In the genomic region with DNA sequence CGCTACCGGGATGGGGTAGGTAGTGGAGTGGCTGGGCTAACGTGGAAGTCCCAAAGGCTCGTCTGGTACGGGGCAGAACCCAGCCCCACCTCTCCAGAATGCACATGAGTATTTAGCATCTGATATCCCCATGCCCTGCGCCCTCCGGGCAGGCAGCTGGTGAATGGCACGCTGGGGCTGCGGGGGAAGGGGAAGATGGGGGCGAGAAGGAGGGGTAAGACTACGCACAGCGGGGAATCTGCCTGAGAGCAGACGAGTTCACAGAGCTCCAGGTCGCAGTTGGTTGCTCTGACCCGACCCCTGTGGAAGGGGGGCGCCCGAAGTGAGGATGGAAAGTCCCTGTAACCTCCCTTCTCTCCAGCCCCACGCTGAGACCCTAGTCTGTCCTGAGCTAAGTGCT, we compare ENCODE assay signal across 8 mouse cellular contexts. TPM values are rescaled to one million over a fixed set of nuclear protein-coding genes. Genes with fewer than 3 reads are reported as not detected.
A peak's percentile ranks its signal among the peaks of the same experiment; 100 is the strongest.
DNase-seq lines count a peak whose midpoint lies in the region; ATAC-seq and TF ChIP-seq lines count a peak whose summit lies in the region.

No protein-coding gene starts in this region.

- peak overlapping the region; percentile 40 for H3K4me2 ChIP-seq in liver, embryonic 12.5 days
- peak overlapping the region; percentile 49 for H3K4me2 ChIP-seq in stomach, embryonic 15.5 days

- DNase-seq in liver, adult 2 months (ENCODE audit: extremely low read depth, low read depth, low spot score): no peak
- no peak for DNase-seq in liver
- peak; percentile 21 for DNase-seq in forebrain, embryonic 10.5 days (ENCODE audit: extremely low spot score, low spot score)
- DNase-seq in layer of hippocampus, adult 2 months (ENCODE audit: low spot score in 2 of 2): no peak
- DNase-seq in right cerebral cortex, postnatal 14 days: no peak

- H3K4me1 ChIP-seq in liver, adult 2 months (ENCODE audit: control insufficient read depth, insufficient read depth, low read length): no peaks in the 10 kb centered on the region; the same call in 1 of the 2 replicates
- H3K4me1 ChIP-seq in forebrain, embryonic 10.5 days: peaks cover 29% of the 10 kb centered on the region
- peaks cover 16% of the 10 kb centered on the region; the same call in 1 of the 2 replicates for H3K4me1 ChIP-seq in liver, embryonic 12.5 days
- peaks cover 12% of the 10 kb centered on the region for H3K4me1 ChIP-seq in stomach, embryonic 15.5 days

- WGBS in liver, adult 2 months: 5% methylated on average over 18 of the region's 18 CpGs
- 1% methylated on average over 18 of the region's 18 CpGs for WGBS in forebrain, embryonic 10.5 days
- 2% methylated on average over 18 of the region's 18 CpGs for WGBS in liver, embryonic 12.5 days (ENCODE audit: insufficient replicate concordance)
- 1% methylated on average over 17 of the region's 18 CpGs for WGBS in stomach, embryonic 15.5 days

- H3K9ac ChIP-seq in liver, adult 2 months (ENCODE audit: low read depth, low read length): peak overlapping the region; percentile 8; the same call in 1 of the 2 replicates
- no peak overlapping the region for H3K9ac ChIP-seq in liver, embryonic 12.5 days
- H3K9ac ChIP-seq in stomach, embryonic 15.5 days: no peak overlapping the region

- no peaks in the 10 kb centered on the region for H3K9me3 ChIP-seq in forebrain, embryonic 10.5 days
- H3K9me3 ChIP-seq in liver, embryonic 12.5 days (replicated peaks): no peaks in the 10 kb centered on the region
- no peaks in the 10 kb centered on the region for H3K9me3 ChIP-seq in stomach, embryonic 15.5 days

- 0 out of 2 replicates have a peak, but pooled peaks cover 6% of the 10 kb centered on the region for H3K27me3 ChIP-seq in liver, adult 2 months (ENCODE audit: control insufficient read depth, insufficient read depth, low read length)
- peaks cover 49% of the 10 kb centered on the region for H3K27me3 ChIP-seq in forebrain, embryonic 10.5 days (ENCODE audit: poor library complexity, severe bottlenecking)
- peaks cover 74% of the 10 kb centered on the region for H3K27me3 ChIP-seq in liver, embryonic 12.5 days (replicated peaks)
- H3K27me3 ChIP-seq in stomach, embryonic 15.5 days (replicated peaks): peaks cover 31% of the 10 kb centered on the region

- TF ChIP-seq CTCF in liver, adult 2 months (IDR thresholded peaks at IDR 0.05; ENCODE audit: low read depth, low read length): no peak
- no peak for TF ChIP-seq CTCF in layer of hippocampus, adult 2 months (conservative IDR thresholded peaks at IDR 0.05)

- no peak for TF ChIP-seq POLR2A in liver, adult 2 months (IDR thresholded peaks at IDR 0.05; ENCODE audit: extremely low read depth, insufficient read depth, low read length)

- no peak for ATAC-seq in liver, embryonic 12.5 days
- ATAC-seq in stomach, embryonic 15.5 days (ENCODE audit: insufficient read depth, low FRiP score, low read depth): no peak
- no peak for ATAC-seq in cerebellum, adult (ENCODE audit: insufficient number of reproducible peaks, low FRiP score, low TSS enrichment)

- H3K79me2 ChIP-seq in liver, adult 2 months (ENCODE audit: control insufficient read depth, insufficient read depth, low read length): no peaks in the 10 kb centered on the region

- peak overlapping the region; percentile 45 for H3K4me3 ChIP-seq in liver, adult 2 months (ENCODE audit: insufficient read depth, low read depth, low read length)
- H3K4me3 ChIP-seq in forebrain, embryonic 10.5 days: peak overlapping the region; percentile 42
- H3K4me3 ChIP-seq in liver, embryonic 12.5 days: peak overlapping the region; percentile 7; the same call in 1 of the 2 replicates
- H3K4me3 ChIP-seq in stomach, embryonic 15.5 days (replicated peaks): peak overlapping the region; percentile 21
- no peak overlapping the region; the same call in 1 of the 2 replicates for H3K4me3 ChIP-seq in layer of hippocampus, adult 2 months

- no peaks in the 10 kb centered on the region for H3K36me3 ChIP-seq in liver, adult 2 months (ENCODE audit: control insufficient read depth, insufficient read depth, low read length)
- H3K36me3 ChIP-seq in forebrain, embryonic 10.5 days (replicated peaks): peaks cover 2% of the 10 kb centered on the region
- no peaks in the 10 kb centered on the region for H3K36me3 ChIP-seq in liver, embryonic 12.5 days
- no peaks in the 10 kb centered on the region for H3K36me3 ChIP-seq in stomach, embryonic 15.5 days

- H3K27ac ChIP-seq in liver, adult 2 months (replicated peaks; ENCODE audit: insufficient read depth, low read depth, low read length): no peak overlapping the region
- H3K27ac ChIP-seq in forebrain, embryonic 10.5 days: peak overlapping the region; percentile 12; the same call in 1 of the 2 replicates
- no peak overlapping the region for H3K27ac ChIP-seq in liver, embryonic 12.5 days
- H3K27ac ChIP-seq in stomach, embryonic 15.5 days: no peak overlapping the region
- no peak overlapping the region for H3K27ac ChIP-seq in layer of hippocampus, adult 2 months

RNA-seq across cellular contexts. Expression of a gene that starts 1.0 kb away (rescaled TPM):
- 2.8 and 3.6 TPM in 2 replicates for total RNA-seq in liver, adult 2 months (2014; rRNA removed)
- 1.3 and 4.9 TPM in 2 replicates for polyA plus RNA-seq in liver, adult 2 months (2012; rRNA removed)
- polyA plus RNA-seq in forebrain, embryonic 10.5 days (2016; fragmentation: Nextera tagmentation; extraction: Ambion mirVana): 2.3 and 2.4 TPM in 2 replicates
- 1.1 TPM in 2 replicates for polyA plus RNA-seq in liver, embryonic 12.5 days (2016; fragmentation: Nextera tagmentation; extraction: Ambion mirVana)
- polyA plus RNA-seq in stomach, embryonic 15.5 days (2015; fragmentation: Nextera tagmentation; extraction: Ambion mirVana): 3.3 and 5.2 TPM in 2 replicates
- not detected for total RNA-seq in layer of hippocampus, adult 2 months (2021)

RNA-seq across cellular contexts. Expression of a gene that starts 11.7 kb away (rescaled TPM):
- 3.0 and 3.2 TPM in 2 replicates for total RNA-seq in liver, adult 2 months (2014; rRNA removed)
- polyA plus RNA-seq in liver, adult 2 months (2012; rRNA removed): 25.0 and 28.3 TPM in 2 replicates
- polyA plus RNA-seq in forebrain, embryonic 10.5 days (2016; fragmentation: Nextera tagmentation; extraction: Ambion mirVana): 3.2 and 3.5 TPM in 2 replicates
- polyA plus RNA-seq in liver, embryonic 12.5 days (2016; fragmentation: Nextera tagmentation; extraction: Ambion mirVana): 2.8 and 3.2 TPM in 2 replicates
- polyA plus RNA-seq in stomach, embryonic 15.5 days (2015; fragmentation: Nextera tagmentation; extraction: Ambion mirVana): 6.2 and 7.4 TPM in 2 replicates
- 10 to 100 TPM; 79.9 to 86.0 TPM for total RNA-seq in layer of hippocampus, adult 2 months (2021)

RNA-seq across cellular contexts. Expression of a gene that starts 24.5 kb away (rescaled TPM):
- not detected in 2 replicates for total RNA-seq in liver, adult 2 months (2014; rRNA removed)
- not detected in 2 replicates for polyA plus RNA-seq in liver, adult 2 months (2012; rRNA removed)
- polyA plus RNA-seq in forebrain, embryonic 10.5 days (2016; fragmentation: Nextera tagmentation; extraction: Ambion mirVana): 0.10 and 0.17 TPM in 2 replicates
- polyA plus RNA-seq in liver, embryonic 12.5 days (2016; fragmentation: Nextera tagmentation; extraction: Ambion mirVana): not detected in 2 replicates
- 0.22 TPM in 1 of 2 replicates, not detected in the other for polyA plus RNA-seq in stomach, embryonic 15.5 days (2015; fragmentation: Nextera tagmentation; extraction: Ambion mirVana)
- total RNA-seq in layer of hippocampus, adult 2 months (2021): 1 to 10 TPM in 1 of 2 experiments, under 1 TPM in 1; 0.98 to 1.9 TPM

RNA-seq across cellular contexts. Expression of a gene that starts 30.1 kb away (rescaled TPM):
- not detected in 2 replicates for total RNA-seq in liver, adult 2 months (2014; rRNA removed)
- 0.13 and 0.51 TPM in 2 replicates for polyA plus RNA-seq in liver, adult 2 months (2012; rRNA removed)
- not detected in 2 replicates for polyA plus RNA-seq in forebrain, embryonic 10.5 days (2016; fragmentation: Nextera tagmentation; extraction: Ambion mirVana)
- polyA plus RNA-seq in liver, embryonic 12.5 days (2016; fragmentation: Nextera tagmentation; extraction: Ambion mirVana): not detected in 2 replicates
- not detected in 2 replicates for polyA plus RNA-seq in stomach, embryonic 15.5 days (2015; fragmentation: Nextera tagmentation; extraction: Ambion mirVana)
- total RNA-seq in layer of hippocampus, adult 2 months (2021): not detected

RNA-seq across cellular contexts. Expression of a gene that starts 39.3 kb away (rescaled TPM):
- 190 and 221 TPM in 2 replicates for total RNA-seq in liver, adult 2 months (2014; rRNA removed)
- 260 and 344 TPM in 2 replicates for polyA plus RNA-seq in liver, adult 2 months (2012; rRNA removed)
- polyA plus RNA-seq in forebrain, embryonic 10.5 days (2016; fragmentation: Nextera tagmentation; extraction: Ambion mirVana): 42.2 and 43.9 TPM in 2 replicates
- polyA plus RNA-seq in liver, embryonic 12.5 days (2016; fragmentation: Nextera tagmentation; extraction: Ambion mirVana): 38.3 and 40.0 TPM in 2 replicates
- polyA plus RNA-seq in stomach, embryonic 15.5 days (2015; fragmentation: Nextera tagmentation; extraction: Ambion mirVana): 104 and 105 TPM in 2 replicates
- 10 to 100 TPM; 27.6 to 29.0 TPM for total RNA-seq in layer of hippocampus, adult 2 months (2021)
